Mouse (Mus musculus): ENCODE results near the gene Pbp2.
A peak's percentile ranks its signal among the peaks of the same experiment; 100 is the strongest.

Pbp2 gene

GRCm38 (mm10) chr6:135332737-135333281, 22.6 kb upstream of the Pbp2 start:
- Histone ChIP-seq H3K4me3 (replicated peaks; ENCODE audit: low read length) (peak overlapping the region; percentile 45), H3K36me3 (ENCODE audit: insufficient read depth, low read length) (no peaks in the 10 kb centered on the region), H3K9me3 (ENCODE audit: low read length) (no peaks in the 10 kb centered on the region), H3K4me1 (replicated peaks; ENCODE audit: low read depth, low read length) (peaks cover 29% of the 10 kb centered on the region), H3K27me3 (ENCODE audit: insufficient read depth, low read length) (peaks cover 23% of the 10 kb centered on the region; the same call in 1 of the 2 replicates)
- TF ChIP-seq NANOG (IDR thresholded peaks at IDR 0.05; ENCODE audit: borderline replicate concordance, low read length) (no peak), POU5F1 (IDR thresholded peaks at IDR 0.05; ENCODE audit: borderline replicate concordance, low read length) (no peak), CTCF (conservative IDR thresholded peaks at IDR 0.05; ENCODE audit: low read length) (no peak)

- Histone ChIP-seq H3K27me3 (ENCODE audit: insufficient read depth, low read length) (0 out of 2 replicates have a peak, but pooled peaks cover 16% of the 10 kb centered on the region), H3K36me3 (ENCODE audit: insufficient read depth, low read length) (no peaks in the 10 kb centered on the region), H3K4me3 (replicated peaks; ENCODE audit: low read length) (0 out of 2 replicates have a peak overlapping the region, but pooled peaks have one; percentile 45), H3K4me1 (replicated peaks; ENCODE audit: low read depth, low read length) (peaks cover 32% of the 10 kb centered on the region), H3K9me3 (ENCODE audit: low read length) (no peaks in the 10 kb centered on the region)
- no peak for TF ChIP-seq NANOG (IDR thresholded peaks at IDR 0.05; ENCODE audit: borderline replicate concordance, low read length)
- no peak for TF ChIP-seq POU5F1 (IDR thresholded peaks at IDR 0.05; ENCODE audit: borderline replicate concordance, low read length)
- TF ChIP-seq CTCF (conservative IDR thresholded peaks at IDR 0.05; ENCODE audit: low read length), result no peak
Observed at GRCm38 (mm10) chr6:135331916-135332315, 21.7 kb upstream of the Pbp2 start.

GRCm38 (mm10) chr6:135326847-135327246, 16.6 kb upstream of the Pbp2 start:
- Histone ChIP-seq H3K4me1 (replicated peaks; ENCODE audit: low read depth, low read length) (peaks cover 33% of the 10 kb centered on the region), H3K9me3 (ENCODE audit: low read length) (no peaks in the 10 kb centered on the region), H3K4me3 (replicated peaks; ENCODE audit: low read length) (no peak overlapping the region), H3K36me3 (ENCODE audit: insufficient read depth, low read length) (no peaks in the 10 kb centered on the region), H3K27me3 (ENCODE audit: insufficient read depth, low read length) (peaks cover 11% of the 10 kb centered on the region)
- TF ChIP-seq POU5F1 (IDR thresholded peaks at IDR 0.05; ENCODE audit: borderline replicate concordance, low read length) (no peak), CTCF (conservative IDR thresholded peaks at IDR 0.05; ENCODE audit: low read length) (no peak), NANOG (IDR thresholded peaks at IDR 0.05; ENCODE audit: borderline replicate concordance, low read length) (no peak)

- Histone ChIP-seq H3K9me3 (ENCODE audit: low read length) (no peaks in the 10 kb centered on the region), H3K27me3 (ENCODE audit: insufficient read depth, low read length) (peaks cover 11% of the 10 kb centered on the region), H3K4me1 (replicated peaks; ENCODE audit: low read depth, low read length) (peaks cover 32% of the 10 kb centered on the region), H3K4me3 (replicated peaks; ENCODE audit: low read length) (no peak overlapping the region), H3K36me3 (ENCODE audit: insufficient read depth, low read length) (no peaks in the 10 kb centered on the region)
- TF ChIP-seq NANOG (IDR thresholded peaks at IDR 0.05; ENCODE audit: borderline replicate concordance, low read length) (no peak), POU5F1 (IDR thresholded peaks at IDR 0.05; ENCODE audit: borderline replicate concordance, low read length) (no peak), CTCF (conservative IDR thresholded peaks at IDR 0.05; ENCODE audit: low read length) (no peak)
Observed at GRCm38 (mm10) chr6:135324686-135325300, 14.6 kb upstream of the Pbp2 start.

GRCm38 (mm10) chr6:135324111-135324510, 13.9 kb upstream of the Pbp2 start:
- Histone ChIP-seq H3K4me1 (replicated peaks; ENCODE audit: low read depth, low read length) (peaks cover 32% of the 10 kb centered on the region), H3K36me3 (ENCODE audit: insufficient read depth, low read length) (no peaks in the 10 kb centered on the region), H3K27me3 (ENCODE audit: insufficient read depth, low read length) (peaks cover 11% of the 10 kb centered on the region), H3K9me3 (ENCODE audit: low read length) (no peaks in the 10 kb centered on the region), H3K4me3 (replicated peaks; ENCODE audit: low read length) (no peak overlapping the region)
- TF ChIP-seq POU5F1 (IDR thresholded peaks at IDR 0.05; ENCODE audit: borderline replicate concordance, low read length) (no peak), NANOG (IDR thresholded peaks at IDR 0.05; ENCODE audit: borderline replicate concordance, low read length) (no peak), CTCF (conservative IDR thresholded peaks at IDR 0.05; ENCODE audit: low read length) (no peak)

- Histone ChIP-seq H3K4me3 (replicated peaks; ENCODE audit: low read length) (peak overlapping the region; percentile 45), H3K9me3 (ENCODE audit: low read length) (no peaks in the 10 kb centered on the region), H3K36me3 (ENCODE audit: insufficient read depth, low read length) (no peaks in the 10 kb centered on the region), H3K27me3 (ENCODE audit: insufficient read depth, low read length) (peaks cover 11% of the 10 kb centered on the region), H3K4me1 (replicated peaks; ENCODE audit: low read depth, low read length) (peaks cover 32% of the 10 kb centered on the region)
- TF ChIP-seq POU5F1 (IDR thresholded peaks at IDR 0.05; ENCODE audit: borderline replicate concordance, low read length) (no peak), CTCF (conservative IDR thresholded peaks at IDR 0.05; ENCODE audit: low read length) (no peak)
Observed at GRCm38 (mm10) chr6:135323311-135323982, 13.2 kb upstream of the Pbp2 start.

GRCm38 (mm10) chr6:135322749-135323148, 12.5 kb upstream of the Pbp2 start:
- Histone ChIP-seq H3K4me1 (replicated peaks; ENCODE audit: low read depth, low read length) (peaks cover 32% of the 10 kb centered on the region), H3K4me3 (replicated peaks; ENCODE audit: low read length) (peak overlapping the region; percentile 45), H3K36me3 (ENCODE audit: insufficient read depth, low read length) (no peaks in the 10 kb centered on the region), H3K9me3 (ENCODE audit: low read length) (no peaks in the 10 kb centered on the region), H3K27me3 (ENCODE audit: insufficient read depth, low read length) (peaks cover 11% of the 10 kb centered on the region)
- TF ChIP-seq NANOG (IDR thresholded peaks at IDR 0.05; ENCODE audit: borderline replicate concordance, low read length) (no peak), POU5F1 (IDR thresholded peaks at IDR 0.05; ENCODE audit: borderline replicate concordance, low read length) (no peak), CTCF (conservative IDR thresholded peaks at IDR 0.05; ENCODE audit: low read length) (no peak)

GRCm38 (mm10) chr6:135319431-135319933, 9.3 kb upstream of the Pbp2 start:
- Histone ChIP-seq H3K9me3 (ENCODE audit: low read length) (no peaks in the 10 kb centered on the region), H3K36me3 (ENCODE audit: insufficient read depth, low read length) (no peaks in the 10 kb centered on the region), H3K27me3 (ENCODE audit: insufficient read depth, low read length) (no peaks in the 10 kb centered on the region; the same call in none of the 2 replicates), H3K4me3 (replicated peaks; ENCODE audit: low read length) (no peak overlapping the region), H3K4me1 (replicated peaks; ENCODE audit: low read depth, low read length) (peaks cover 23% of the 10 kb centered on the region)
- no peak for TF ChIP-seq CTCF (conservative IDR thresholded peaks at IDR 0.05; ENCODE audit: low read length)
- TF ChIP-seq POU5F1 (IDR thresholded peaks at IDR 0.05; ENCODE audit: borderline replicate concordance, low read length), result no peak
- TF ChIP-seq NANOG (IDR thresholded peaks at IDR 0.05; ENCODE audit: borderline replicate concordance, low read length), result no peak

Data from E14TG2a.4 (cell line).